Mouse (Mus musculus) layer of hippocampus, adult 9-11 months (tissue): ENCODE measurements around the gene Lhx5.

Source experiments
- DNase-seq: peaks from one replicate; pipeline ENCODE4 v3.0.0; 2022

Lhx5 gene

GRCm38 (mm10) chr5:120467026-120467425 lies 35.5 kb downstream of the Lhx5 start:
- no peak for DNase-seq

DNA sequence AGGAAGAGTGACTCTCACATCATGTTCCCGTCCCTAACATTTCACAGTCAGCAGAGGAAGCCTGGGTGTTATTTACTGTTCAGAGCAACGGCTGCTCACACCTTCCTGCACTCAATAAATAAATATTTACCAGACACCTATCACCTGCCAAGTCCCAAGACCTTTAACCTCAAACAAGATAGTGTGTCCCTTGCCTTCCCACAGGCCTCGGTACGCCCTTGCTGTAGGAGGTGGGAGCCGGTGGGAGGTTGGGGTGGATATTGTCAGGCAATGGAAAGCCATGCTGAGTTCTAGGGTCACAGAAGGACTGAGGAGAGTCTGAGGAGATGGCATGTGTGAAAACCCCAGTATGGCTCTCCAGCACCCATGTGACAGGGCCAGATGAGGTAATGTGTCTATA lies 36.8 kb downstream of the Lhx5 start:
- DNase-seq: no peak

- DNase-seq: no peak
Measured at GRCm38 (mm10) chr5:120468830-120469229, 37.3 kb downstream of the Lhx5 start.

DNA sequence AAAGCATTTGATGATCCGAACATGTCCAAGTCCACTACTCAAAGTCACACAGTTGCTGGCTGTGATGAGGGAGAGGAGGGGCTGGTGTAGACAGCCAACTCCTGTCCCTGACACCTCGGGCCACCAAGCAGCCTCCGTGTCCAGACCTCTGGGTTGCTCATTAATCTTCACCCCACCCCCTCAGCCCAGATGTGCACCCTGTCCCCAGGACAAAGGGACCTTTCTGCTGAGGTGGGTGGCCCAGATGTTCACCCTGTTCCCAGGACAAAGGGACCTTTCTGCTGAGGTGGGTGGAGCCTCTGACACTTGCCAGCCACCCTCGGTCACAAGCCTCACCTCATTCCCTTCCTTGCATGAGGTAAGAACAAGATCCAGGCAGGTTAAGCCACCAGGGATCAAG lies 40.0 kb downstream of the Lhx5 start:
- no peak for DNase-seq

DNA sequence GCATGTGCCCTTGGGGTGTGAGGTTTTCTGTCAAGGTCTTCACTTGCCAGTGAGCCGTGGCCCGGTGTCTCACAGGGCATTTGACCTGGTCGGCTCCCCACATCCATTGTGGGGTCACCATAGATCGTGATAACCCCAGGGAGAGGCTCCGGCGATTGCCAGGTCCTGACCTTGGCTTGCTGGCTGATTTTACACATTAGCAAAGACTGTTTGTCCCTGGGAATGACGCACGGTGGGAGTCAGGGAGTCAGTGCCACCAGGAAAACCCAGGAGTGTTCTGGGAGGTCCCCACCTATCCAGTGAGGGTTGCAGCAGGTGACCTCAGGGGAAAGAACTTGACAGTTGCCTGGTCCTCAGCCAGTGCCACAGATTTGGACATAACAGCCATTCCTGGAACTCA lies 41.3 kb downstream of the Lhx5 start, which contains the start of gene Sdsl:
TSS of gene Sdsl (minus strand) at position 41 of the 400 bp plus-strand sequence.
- DNase-seq: no peak

DNA sequence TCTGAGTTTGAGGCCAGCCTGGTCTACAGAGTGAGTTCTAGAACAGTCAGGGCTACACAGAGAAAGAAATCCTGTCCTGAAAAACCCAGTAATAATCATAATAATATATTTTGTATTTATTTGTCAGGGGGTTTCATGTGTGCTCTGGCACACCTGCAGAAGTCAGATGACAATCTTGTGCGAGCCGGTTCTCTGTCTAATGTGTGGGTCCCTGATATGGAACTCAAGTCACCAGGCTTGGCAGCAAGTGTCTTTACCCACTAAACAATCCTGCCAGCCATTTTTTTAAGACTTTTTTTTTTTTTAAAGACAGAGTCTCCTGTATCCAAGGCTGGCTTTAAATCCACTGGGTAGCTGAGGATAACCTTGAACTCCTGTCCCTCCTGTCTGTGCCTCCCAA lies 41.9 kb downstream of the Lhx5 start:
- DNase-seq: no peak

DNA sequence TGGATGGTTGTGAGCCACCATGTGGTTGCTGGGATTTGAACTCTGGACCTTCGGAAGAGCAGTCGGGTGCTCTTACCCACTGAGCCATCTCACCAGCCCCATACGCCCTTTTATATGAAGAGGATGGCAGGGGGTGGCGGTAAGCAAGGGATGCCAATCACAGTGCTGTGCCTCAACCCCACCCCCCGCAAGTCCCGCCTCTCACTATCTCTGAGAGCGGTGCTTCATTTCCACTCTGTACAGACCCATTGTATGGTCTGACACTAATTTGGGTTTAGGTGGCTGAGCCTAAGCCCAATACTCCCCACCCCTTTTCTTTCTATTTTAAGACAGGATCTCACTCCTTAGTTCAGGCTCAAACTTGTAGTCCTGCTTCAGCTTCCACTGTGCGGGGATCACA lies 44.4 kb downstream of the Lhx5 start:
- DNase-seq: no peak

DNA sequence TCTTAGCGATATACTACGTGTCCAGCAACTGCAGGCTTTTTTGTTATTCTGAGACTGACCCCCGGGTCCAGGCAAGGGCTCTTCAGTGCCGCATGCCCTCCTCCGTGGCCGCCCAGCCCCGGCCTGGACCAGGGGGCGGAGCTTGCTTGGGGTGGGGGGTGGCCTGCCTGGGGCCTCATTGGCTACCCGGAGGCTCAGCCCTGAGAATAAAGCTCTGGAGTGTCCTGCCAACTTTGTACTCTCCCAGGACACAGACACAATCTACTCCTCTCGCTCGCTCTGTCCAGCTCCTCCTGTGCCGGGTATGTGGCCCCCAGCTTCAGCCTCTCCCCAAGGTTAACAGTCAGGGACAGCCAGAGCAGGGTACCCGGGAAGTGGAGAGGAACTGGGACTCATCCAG lies 44.8 kb downstream of the Lhx5 start, which contains the start of gene Sds:
TSS of gene Sds (plus strand) at position 231 of the 400 bp plus-strand sequence.
- DNase-seq: no peak

DNA sequence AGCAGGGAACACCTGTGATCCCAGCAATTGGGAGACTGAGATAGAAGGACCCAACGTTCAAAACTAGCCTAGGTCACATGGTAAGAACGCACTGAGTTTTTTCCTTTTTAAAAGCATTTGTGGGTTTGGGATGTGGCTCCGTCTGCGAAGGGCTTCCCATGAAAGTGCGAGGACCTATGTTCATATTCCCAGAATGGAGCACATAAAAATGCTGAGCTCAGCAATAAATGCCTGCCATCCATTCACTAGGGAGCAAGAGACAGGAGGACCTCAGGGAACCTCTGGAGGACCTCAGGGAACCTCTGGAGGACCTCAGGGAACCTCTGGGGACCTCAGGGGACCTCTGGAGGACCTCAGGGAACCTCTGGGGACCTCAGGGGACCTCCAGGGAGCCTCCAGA lies 46.5 kb downstream of the Lhx5 start:
- no peak for DNase-seq

DNA sequence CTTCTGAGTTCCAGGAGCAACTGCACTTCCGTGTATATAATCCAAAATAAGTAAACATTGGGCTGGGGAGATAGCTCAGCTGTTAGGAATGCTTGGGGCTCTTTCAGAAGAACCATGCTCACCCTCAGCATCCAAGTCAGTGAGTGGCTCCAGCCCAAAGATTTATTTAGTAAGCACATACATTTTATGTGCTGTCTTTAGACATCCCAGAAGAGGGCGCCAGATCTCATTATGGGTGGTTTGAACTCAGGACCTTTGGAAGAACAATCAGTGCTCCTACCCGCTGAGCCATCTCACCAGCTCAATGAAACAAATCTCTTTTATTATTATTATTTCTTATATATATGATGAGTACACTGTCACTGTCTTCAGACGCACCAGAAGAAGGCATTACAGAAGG lies 48.0 kb downstream of the Lhx5 start:
- no peak for DNase-seq

- DNase-seq: no peak
Measured at GRCm38 (mm10) chr5:120481205-120481604, 49.7 kb downstream of the Lhx5 start.

GRCm38 (mm10) chr5:120483399-120483798 lies 51.9 kb downstream of the Lhx5 start:
- DNase-seq: no peak

DNA sequence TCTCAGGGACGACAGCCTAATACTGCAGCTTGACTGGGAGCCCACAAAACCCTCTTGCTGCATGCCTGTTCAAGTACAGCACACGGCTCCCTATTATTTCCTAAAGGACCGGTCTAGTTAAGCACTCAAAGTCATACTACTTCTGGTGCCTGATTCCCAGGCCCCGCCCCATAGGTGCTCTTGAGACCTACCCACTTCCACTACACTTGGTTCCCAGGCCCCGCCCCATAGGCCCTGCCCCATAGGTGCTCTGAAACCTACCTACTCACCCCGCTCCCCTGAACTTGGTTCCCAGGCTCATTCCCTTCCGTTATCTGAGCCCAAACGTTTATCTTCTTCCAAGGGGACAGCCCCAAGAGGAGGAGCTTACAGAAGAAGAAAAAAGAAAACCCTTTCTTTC lies 56.3 kb downstream of the Lhx5 start:
- DNase-seq: no peak

- DNase-seq: no peak
Measured at GRCm38 (mm10) chr5:120490679-120491192, 59.2 kb downstream of the Lhx5 start.
